Mouse (Mus musculus) B cell, adult 2 months (primary cell): ENCODE results near the gene 1190002N15Rik.

ENCODE experiments used
- DNase-seq, 2 experiments: peaks; one replicate each; pipeline ENCODE4 v3.0.0; 2022

Gene 1190002N15Rik

GRCm38 (mm10) chr9:94529146-94529746 lies 8.6 kb downstream of the 1190002N15Rik start:
- DNase-seq, result no peak

- no peak for DNase-seq
Measured at GRCm38 (mm10) chr9:94526473-94526872, 11.4 kb downstream of the 1190002N15Rik start.

GRCm38 (mm10) chr9:94512246-94512645 lies 25.6 kb downstream of the 1190002N15Rik start:
- no peak for DNase-seq

GRCm38 (mm10) chr9:94511139-94511538 lies 26.7 kb downstream of the 1190002N15Rik start:
- no peak for DNase-seq

GRCm38 (mm10) chr9:94506980-94507379 lies 30.9 kb downstream of the 1190002N15Rik start:
- no peak for DNase-seq

GRCm38 (mm10) chr9:94491467-94491866 lies 46.4 kb downstream of the 1190002N15Rik start:
- DNase-seq, result no peak

- DNase-seq, result no peak
Measured at GRCm38 (mm10) chr9:94487976-94488375, 49.9 kb downstream of the 1190002N15Rik start.

- no peak for DNase-seq
Measured at GRCm38 (mm10) chr9:94483291-94483879, 54.5 kb downstream of the 1190002N15Rik start.

GRCm38 (mm10) chr9:94482215-94482975 lies 55.5 kb downstream of the 1190002N15Rik start:
- DNase-seq, result no peak

- DNase-seq, result no peak
Measured at GRCm38 (mm10) chr9:94481057-94481456, 56.8 kb downstream of the 1190002N15Rik start.

GRCm38 (mm10) chr9:94479382-94479781 lies 58.5 kb downstream of the 1190002N15Rik start:
- DNase-seq, result no peak

GRCm38 (mm10) chr9:94478954-94479353 lies 58.9 kb downstream of the 1190002N15Rik start:
- DNase-seq, result no peak

- DNase-seq, result no peak
Measured at GRCm38 (mm10) chr9:94475973-94476372, 61.9 kb downstream of the 1190002N15Rik start.

- no peak for DNase-seq
Measured at GRCm38 (mm10) chr9:94473898-94474297, 64.0 kb downstream of the 1190002N15Rik start.

GRCm38 (mm10) chr9:94472963-94473582 lies 64.8 kb downstream of the 1190002N15Rik start:
- DNase-seq, result no peak

GRCm38 (mm10) chr9:94471485-94471884 lies 66.4 kb downstream of the 1190002N15Rik start:
- DNase-seq, result no peak
